Mouse (Mus musculus) adrenal gland, postnatal 25 days (tissue): Measurements from ENCODE around the gene Crk. TPM values are rescaled to one million over a fixed set of nuclear protein-coding genes. Genes with fewer than 3 reads are reported as not detected.
"Not testable (repeated sequence)": the region's sequence is repeated elsewhere in the genome, so short reads cannot be mapped to it uniquely, and the experiment has no call there.

Experiments used
- DNase-seq: peaks from one replicate; pipeline ENCODE4 v3.0.0; 2021; ENCODE audit warnings: mixed read lengths
- total RNA-seq: library from RNA; stranded (reverse); gene quantifications from 2 replicates; pipeline ENCODE4 v1.2.3, GENCODE M21; 2021

Crk gene
- total RNA-seq, 1 experiment from 2014 or later, result 112 TPM

DNA sequence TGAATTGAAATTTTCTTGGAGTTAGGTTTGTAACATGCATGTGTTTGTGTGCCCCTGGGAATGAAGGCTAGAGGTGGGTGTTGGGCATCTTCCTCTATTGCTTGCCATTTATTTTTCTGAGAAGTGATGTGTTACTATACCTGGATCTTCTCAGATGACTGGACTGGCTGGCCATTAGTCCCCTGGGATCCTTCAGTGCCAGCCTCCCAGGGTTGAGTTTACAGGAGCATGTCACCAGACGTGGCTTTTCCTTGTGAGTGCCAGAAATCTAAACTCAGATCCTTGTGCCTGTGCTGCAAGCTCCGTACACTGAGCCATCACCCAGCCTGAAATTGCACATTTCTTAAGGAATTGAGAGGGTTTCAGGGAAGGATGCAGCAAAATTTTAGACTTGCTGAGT is 5.9 kb downstream of the Crk start:
- DNase-seq, result no peak

DNA sequence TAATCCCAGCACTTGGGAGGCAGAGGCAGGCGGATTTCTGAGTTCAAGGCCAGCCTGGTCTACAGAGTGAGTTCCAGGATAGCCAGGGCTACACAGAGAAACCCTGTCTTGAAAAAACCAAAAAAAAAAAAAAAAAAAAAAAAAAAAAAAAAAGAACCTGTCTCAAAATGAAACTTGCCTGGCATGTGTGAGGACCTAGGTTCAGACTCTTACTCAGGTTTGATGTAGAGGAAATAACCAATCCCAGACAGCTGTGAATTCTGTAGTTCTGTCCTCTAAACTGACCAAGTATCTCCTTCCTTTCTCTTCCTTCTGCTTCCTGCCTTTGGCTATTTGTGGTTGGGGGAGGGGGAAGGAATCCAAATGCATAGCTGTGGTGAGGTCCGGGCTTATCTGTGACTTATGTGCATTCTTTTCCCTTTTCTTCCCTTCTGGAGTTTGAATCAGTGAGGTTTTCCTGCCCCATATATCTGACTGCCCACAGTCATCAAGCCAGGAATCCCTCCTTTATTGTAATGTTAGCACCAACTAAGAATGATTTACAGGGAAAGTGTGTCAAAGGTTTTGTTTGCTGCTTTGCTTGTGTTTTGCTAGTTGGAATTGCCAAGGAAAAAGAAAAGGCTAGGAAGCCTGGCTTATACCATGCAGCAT is 8.4 kb downstream of the Crk start:
- DNase-seq, result no peak

DNA sequence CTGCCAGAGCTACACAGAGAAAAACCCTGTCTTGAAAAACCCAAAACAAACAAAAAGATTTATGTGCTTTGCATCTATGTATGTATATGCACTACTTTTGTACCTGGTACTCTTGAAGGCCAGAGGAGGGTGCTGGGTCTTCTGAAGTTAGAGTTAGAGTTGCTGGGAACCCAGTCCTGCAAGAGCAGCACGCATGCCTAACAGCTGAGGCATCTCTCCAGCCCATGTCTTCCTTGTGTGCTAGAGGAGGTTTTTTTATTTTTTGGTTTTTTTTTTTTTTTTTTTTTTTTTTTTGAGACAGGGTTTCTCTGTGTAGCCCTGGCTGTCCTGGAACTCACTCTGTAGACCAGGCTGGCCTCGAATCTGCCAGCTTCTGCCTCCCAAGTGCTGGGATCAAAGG is 9.1 kb downstream of the Crk start:
- no peak for DNase-seq

DNA sequence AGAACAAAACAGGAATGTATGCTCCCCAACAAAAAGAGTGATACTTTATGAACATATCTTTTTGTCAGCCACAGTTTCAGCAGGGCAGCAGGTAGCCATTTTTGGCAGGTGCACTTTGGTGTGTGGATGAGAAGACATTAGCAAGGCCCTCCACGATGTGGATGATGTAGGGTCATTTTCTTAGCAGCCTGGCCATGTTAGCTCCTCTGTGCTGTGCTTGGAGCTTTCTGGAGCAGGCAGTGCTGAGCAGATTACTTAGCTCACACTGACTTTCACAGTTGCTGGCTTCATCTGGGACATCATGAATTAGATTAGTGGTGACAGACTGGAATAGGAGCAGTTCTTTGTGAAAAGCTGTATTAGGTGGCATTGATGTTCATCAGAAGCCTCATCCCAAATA is 10.9 kb downstream of the Crk start:
- no peak for DNase-seq

DNA sequence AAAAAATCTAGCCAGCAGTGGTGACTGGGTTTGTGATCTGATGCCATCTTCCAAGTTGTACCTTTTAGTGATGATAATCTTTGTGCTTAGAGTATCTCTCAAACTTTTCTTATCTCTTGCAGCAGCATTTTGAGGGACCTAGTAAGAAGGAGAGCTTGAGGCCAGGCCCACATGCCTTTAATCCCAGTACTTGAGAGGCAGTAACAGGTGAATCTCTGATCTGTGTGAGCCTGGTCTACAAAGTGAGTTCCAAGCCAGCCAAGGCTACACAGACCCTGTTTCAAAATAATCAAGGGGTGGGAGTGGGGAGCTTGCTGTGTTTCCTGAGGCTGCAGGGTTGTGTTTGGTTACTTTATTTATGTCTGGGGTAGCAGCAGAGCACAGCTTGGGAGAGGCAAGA is 12.0 kb downstream of the Crk start:
- no peak for DNase-seq

DNA sequence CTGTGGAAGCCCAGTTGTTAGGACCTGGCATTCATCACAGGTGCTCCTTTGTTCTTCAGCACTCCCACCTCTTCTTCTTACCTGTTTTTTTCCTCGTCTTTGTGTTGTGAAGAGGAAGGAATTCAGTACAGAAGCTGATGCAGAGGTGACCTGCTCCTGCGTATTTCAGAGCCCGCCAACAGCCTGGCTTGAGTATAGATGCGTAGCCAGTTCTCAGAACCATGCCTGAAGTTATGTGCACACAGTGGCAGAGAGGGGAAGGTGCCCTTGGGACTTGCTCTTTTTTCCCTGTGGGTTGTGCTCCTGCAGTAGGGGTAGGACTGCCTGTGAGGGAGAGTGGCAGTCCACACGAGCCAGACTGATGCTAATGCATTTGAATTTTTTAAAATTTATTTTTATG is 14.5 kb downstream of the Crk start:
- no peak for DNase-seq

DNA sequence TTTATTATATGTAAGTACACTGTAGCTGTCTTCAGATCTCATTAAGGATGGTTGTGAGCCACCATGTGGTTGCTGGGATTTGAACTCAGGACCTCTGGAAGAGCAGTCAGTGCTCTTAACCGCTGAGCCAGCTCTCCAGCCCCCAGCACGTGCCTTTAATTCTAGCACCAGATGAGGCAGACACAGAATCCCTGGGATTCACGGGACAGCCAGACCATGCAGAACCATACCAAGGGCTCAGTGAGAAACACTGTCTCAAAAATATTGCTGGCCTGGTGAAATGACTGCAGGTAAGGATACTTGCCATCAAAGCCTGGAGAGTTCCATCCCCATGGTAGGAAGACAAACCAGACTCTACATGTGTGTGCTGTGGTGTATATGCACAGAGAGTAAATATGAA is 18.4 kb downstream of the Crk start:
- DNase-seq, result not testable (repeated sequence)

DNA sequence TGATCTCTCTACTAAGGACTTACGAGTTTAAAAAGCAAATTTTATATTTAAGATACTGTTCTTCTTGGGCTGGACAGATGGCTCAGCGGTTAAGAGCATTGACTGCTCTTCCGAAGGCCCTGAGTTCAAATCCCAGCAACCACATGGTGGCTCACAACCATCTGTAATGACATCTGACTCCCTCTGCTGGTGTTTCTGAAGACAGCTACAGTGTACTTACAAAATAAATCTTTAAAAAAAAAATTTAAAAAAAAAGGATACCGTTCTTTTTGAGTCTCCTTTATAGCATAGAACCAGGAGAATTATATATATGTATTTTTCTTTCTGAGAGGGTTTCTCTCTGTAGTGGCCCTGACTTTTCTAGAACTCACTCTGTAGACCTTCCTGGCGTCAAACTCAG is 21.5 kb downstream of the Crk start:
- no peak for DNase-seq

DNA sequence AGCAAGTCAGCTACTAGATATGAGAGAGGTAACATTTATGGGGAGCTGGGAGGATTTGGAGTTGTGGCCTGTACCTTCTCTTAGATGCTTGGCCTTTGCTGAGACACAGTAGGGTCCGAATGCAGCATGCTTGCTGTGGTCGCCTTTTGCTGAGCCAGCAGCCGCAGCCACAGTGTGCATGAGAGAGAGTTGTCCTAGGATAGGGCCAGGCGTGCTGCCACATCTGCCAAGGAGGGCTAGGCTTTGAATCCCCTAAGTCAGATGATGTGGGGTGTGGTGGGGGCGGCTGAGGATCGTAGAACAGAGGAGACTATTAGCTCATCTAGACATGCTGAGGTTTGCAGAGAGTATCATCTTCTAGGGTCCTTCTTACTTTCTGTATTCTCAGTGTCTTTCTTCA is 23.7 kb downstream of the Crk start:
- DNase-seq, result no peak

DNA sequence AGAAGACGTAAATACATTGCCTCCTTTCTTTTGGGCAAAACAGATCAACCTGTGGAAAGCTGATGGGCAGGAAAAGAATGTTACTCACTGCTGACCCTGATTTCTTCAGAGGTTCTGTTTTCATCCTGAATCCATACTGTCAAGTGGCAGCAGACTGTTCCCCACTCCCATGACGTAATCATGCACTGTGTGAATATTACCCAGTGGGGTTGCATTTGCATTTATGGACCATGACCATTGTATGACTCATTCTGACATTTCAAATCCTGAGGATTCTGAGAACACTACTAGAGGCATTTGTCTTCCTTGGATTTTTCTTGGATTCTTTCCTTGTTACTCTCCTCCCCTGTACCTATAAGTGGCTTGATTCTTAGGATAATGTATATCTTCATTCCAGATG is 24.7 kb downstream of the Crk start:
- no peak for DNase-seq

DNA sequence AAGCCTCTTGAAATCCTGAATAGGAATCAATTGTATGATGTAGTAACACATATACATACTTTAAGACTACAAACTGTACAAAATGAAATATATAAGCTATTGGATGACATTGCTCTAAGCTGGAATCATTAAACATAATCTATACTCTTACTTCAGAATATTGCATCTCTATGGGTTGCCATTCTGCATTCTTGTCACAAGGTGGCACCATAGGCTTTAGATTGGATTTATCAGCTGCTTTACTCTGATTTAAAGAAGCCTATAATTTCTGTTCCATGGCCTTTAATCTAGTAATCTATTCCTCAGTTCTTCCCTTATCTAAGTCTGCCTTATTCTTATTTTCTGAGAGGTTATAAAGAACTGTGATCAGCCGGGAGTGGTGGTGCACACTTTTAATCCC is 34.9 kb downstream of the Crk start:
- no peak for DNase-seq

DNA sequence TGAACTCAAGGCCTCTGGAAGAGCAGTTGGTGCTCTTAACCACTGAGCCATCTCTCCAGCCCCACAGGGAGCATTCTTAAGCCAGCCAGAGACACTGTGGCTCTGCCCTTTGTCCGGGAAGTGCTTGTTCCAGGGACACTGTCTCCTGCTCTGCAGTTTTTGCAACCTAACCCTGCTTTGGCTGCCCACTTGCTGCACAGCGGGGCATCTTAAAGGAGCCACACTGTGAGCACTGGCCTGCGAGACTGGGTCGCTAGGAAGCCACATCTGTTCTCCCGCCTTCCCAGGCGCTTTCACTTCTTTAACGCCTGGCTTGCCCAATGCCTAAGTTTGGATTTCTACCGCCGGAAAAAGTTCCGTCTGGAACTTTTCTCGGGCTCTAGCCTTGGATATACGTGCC is 36.5 kb downstream of the Crk start:
- no peak for DNase-seq

DNA sequence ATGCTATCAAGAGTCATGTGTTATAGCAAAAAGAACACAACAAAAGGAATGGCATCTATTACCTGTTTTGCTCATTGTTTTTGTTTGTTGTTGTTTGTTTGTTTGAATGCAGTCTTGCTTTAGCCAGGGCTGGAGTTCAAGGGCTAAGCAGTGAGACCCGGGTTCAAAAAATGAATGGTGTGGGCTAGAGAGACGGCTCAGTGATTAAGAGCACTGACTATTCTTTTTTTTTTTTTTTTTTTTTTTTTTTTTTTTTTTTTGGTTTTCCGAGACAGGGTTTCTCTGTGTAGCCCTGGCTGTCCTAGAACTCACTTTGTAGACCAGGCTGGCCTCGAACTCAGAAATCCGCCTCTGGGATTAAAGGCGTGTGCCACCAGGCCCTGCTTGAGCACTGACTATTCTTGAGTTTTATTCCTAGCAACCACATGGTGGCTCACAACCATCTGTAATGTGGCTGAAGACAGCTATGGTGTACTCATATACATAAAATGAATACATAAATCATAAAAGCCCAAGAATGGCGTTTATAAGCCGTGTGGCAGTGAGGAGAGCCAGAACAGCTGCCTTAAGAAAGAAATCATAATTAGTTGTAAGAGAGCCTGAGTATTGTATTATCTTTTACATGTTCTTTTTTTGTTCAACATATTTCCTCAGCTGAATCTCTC is 37.7 kb downstream of the Crk start:
- no peak for DNase-seq

DNA sequence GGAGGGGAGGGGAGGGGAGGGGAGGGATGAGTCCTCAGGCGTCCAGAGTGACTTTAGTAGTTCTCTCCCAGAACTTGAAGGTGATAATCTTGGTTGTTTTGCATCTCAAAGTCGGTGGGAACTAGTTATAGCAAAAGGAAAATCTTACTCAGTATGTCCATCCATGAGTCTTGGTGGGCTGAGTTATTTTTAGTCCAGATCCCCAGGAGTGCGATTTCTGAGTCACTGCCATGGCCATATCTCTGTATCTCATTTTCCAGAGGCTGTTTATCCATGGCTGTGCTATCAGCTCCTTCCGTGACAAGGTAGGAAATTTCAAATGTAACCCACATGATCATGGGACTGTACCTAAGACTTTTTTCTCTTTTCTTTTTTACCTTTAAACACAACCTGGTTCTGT is 43.3 kb downstream of the Crk start:
- no peak for DNase-seq

DNA sequence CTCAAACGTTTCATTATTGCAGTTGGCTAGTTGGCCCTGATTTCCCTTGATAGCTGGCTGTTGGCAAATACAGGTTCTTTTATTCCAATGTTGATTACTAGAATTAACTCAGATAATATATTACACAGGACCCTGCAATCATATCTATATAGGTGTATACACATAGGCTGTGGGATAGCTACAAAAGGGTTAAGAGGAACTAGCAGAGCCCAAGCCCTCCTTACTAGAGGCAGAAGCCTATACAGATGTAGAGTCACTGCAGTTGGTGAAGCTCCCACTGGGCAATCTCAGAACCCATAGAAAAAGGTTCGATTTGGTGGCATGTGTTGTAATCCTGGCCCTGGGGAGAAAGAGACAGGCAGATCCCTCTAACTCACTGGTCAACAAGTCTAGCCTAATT is 48.1 kb downstream of the Crk start:
- no peak for DNase-seq

DNA sequence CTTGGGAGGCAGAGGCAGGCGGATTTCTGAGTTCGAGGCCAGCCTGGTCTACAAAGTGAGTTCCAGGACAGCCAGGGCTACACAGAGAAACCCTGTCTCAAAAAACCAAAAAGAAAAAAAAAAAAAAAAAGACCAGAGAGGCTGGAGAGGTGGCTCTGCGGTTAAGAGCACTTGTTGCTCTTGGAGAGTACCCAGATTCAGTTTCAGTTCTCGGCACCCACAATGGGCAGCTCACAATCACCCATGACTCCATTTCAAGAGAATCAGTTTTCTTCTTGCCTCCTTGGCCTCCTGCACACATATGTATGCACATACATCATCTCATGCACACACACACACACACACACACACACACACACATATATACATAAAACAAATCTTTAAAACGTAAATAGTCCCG is 48.6 kb downstream of the Crk start:
- DNase-seq, result not testable (repeated sequence)

DNA sequence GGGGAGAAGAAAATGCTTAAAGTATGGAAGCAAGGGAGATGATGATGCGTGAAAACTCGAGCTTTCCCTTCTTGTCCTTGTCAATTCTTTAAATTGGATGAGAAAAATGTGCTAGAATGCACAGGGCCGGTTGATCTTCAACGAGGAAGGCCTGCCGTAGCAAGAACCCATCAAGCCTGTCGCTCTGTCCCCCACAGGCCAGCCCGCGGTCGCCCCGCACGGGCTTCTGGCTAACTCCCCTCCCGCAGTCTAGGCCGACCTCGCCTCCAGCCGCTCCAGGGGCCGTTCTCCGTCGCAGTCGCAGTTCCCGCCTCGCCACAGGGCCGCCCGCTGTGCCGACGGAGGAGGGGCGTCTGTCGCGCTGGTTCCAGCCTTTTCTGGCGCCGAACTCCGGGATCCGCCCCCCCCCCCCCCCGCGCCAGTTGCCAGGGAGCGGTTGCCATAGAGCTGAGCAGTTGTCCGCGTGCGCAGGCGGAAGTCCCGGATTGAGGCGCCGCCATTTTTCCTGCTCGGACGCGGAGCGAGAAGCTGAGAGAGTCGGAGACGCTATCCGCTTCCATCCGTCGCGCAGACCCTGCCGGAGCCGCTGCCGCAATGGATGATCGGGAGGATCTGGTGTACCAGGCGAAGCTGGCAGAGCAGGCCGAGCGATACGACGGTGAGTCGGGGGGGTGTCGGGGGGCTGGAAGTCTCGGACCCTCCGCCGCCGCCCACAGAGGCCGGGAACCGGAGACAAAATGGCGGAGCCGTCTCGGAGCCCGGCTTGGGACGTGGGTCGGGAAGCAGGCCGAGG is 53.6 kb downstream of the Crk start, which contains the start of gene Ywhae:
TSS of gene Ywhae (plus strand) at position 436 of the 793 bp plus-strand sequence.
- DNase-seq, result peak; percentile 89

DNA sequence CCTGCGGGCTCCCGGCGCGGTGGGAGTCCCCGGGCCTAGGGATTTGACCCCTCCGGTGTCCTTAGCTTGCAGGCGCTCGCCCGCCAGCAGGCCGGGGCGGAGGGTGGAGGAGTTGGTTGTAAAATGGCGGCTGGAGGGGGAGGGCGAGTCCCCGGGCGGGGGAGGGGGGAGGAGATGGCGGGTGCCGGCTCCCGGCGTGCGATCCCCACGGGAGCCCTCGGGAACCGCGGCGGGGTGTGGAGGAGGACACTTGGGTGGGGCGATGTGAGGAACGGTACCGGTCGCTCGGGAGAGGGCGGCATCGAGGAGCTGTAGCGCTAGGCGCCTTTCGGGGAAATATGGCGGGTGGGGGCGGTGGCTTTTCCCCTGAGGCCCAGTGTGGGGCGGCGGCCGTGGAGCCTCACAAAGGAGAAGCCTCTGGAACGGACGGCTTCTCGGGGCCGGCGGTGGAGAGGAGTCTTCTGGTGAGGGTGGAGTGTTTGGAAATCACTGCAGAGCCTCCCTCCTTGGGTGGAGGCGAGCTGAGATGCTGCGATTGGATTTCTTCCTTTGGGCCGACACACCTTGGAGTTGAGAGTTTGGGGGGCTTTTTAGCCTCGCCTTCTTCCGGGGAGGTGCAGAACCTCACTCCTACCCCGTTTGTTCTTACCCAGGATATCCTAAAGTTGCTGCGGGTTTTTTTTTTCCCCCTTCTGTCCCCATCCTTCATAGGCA is 54.3 kb downstream of the Crk start:
- peak; percentile 77 for DNase-seq

DNA sequence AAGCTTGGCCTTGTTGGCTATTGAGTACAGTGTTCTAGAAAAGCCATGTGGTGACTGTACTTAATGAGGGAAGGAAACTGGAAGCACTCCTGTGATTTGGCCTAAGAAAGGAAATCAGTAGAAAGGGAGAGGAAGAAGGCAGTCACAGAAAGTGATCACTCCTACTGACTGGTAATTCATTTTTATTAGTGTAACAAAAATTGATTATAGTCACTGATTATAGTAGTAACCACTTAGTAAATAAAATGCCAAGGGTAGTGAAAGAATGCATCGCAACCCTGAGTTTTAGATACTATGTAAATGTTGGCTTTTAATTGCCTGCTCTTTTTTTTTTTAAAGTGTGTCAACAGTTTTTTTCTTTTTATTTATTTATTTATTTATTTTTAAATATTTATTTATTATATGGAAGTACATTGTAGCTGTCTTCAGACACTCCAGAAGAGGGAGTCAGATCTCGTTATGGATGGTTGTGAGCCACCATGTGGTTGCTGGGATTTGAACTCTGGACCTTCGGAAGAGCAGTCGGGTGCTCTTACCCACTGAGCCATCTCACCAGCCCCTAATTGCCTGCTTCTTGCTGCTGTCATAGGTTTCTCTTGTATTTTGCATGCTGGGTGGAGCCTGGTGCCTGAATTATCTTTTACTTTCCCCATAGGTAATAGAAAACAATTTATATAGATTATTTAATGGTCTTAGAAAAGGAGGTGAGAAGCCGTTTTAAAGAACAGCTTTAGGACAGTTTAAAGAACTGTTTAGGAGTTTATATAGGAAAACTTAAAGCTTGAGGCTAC is 56.6 kb downstream of the Crk start:
- no peak for DNase-seq

DNA sequence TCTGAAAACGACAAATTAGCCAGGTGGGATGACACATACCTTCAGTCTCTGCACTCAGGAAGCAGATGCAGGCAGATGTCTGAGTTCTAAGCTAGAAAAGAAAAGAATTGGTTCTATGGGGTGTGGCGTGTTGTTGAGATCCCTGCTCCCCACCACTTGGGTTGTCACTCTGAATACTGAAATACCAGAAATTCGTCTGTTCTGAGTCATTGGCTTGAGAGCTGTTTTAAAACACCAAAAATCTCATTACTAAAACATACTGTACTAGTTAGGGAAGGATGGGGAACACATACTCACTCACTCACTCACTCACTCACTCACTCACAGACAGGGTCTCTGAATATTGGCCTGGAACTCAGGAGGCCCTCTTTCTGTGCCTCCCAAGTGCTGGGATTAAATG is 57.9 kb downstream of the Crk start:
- DNase-seq, result no peak

DNA sequence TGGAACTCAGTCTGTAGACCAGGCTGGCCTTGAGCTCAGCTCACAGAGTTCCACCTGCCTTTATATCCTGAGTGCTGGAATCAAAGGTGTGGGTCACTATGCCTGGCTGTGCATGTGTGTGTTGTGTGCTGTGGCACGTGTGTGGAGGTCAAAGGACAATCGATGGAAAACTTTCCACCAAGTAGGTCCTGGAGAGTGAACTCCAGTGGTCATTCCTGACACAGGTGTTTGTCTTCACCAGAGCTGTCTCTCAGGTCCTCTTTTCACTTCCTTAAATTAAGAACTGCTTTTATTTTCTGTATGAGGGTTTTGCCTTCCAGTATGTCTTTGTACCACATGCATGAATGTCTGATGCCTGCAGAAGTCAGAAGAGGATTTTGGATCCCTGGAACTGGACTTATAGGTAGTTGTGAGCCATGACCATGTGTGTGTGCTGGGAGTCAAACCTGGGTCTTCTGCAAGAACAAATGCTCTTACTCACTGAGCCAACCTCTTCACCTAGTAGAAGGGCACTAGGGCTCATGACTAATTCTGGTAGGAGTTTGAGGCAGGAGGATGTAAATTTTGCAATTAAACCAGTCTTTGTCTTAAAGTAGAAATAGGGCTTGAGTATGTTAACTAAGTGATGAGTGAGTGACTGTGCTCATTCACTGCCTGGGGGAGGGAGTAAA is 58.9 kb downstream of the Crk start:
- no peak for DNase-seq

DNA sequence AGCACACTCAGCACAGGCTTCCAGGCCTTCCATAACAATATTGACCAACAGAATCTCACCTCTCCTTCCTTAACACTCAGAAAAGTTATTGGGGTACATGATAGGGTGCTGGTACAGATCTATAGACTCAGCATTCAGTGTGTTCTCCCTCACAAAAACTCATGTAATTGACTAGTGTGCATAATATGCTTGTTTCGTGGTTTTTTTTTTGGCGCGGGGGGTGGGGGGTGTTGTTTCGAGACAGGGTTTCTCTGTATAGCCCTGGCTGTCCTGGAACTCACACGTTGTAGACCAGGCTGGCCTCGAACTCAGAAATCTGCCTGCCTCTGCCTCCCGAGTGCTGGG is 59.4 kb downstream of the Crk start:
- no peak for DNase-seq
